7 mouse cellular contexts compared by ENCODE assay signal in the genomic region with DNA sequence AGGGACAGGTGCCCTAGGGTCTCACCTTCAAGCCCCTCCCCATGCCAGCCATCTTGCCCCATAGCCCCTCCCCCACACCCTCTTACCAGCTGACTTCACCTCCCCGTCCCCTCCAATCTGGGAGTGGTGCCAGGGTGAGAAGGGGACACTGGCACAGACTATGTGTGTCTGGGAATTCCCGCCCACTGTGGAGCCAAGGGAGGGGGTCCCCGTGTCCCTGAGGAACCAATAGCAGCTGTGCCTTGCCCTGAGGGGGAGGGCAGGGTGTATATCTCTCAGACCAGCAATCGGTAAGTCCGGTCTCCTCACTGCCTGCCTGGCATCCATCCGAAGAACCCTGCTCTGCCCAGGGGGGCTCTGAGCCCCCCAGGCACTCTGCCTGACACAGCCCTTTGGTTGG. TPM values are rescaled to one million over a fixed set of nuclear protein-coding genes. Genes with fewer than 3 reads are reported as not detected.
DNase-seq lines count a peak whose midpoint lies in the region; ATAC-seq and TF ChIP-seq lines count a peak whose summit lies in the region.

No protein-coding gene starts in this region.

- H3K4me2 ChIP-seq in liver, postnatal 0 days (ENCODE audit: low read depth, low read length) = no peak overlapping the region
- no peak overlapping the region for H3K4me2 ChIP-seq in liver, embryonic 11.5 days
- 0 out of 2 replicates have a peak overlapping the region, but pooled peaks have one; percentile 6 for H3K4me2 ChIP-seq in heart, embryonic 15.5 days

- 87% methylated on average over 6 of the region's 6 CpGs for WGBS in liver, postnatal 0 days (ENCODE audit: insufficient replicate concordance)
- 84% methylated on average over 6 of the region's 6 CpGs for WGBS in liver, embryonic 11.5 days
- 60% methylated on average over 6 of the region's 6 CpGs for WGBS in heart, embryonic 15.5 days

- intact Hi-C loops in left cerebral cortex, postnatal 10 days (cut with DNase I) = loop anchor here (2.0 kb wide), 1 partner anchor 101 kb away; no protein-coding TSS in a partner anchor

- peak; percentile 23 for DNase-seq in liver, postnatal 0 days
- no peak for DNase-seq in liver, embryonic 11.5 days (ENCODE audit: low spot score)
- peak; percentile 39 to 61 for DNase-seq in cerebellum, postnatal 36 days
- DNase-seq in left cerebral cortex, postnatal 10 days (ENCODE audit: extremely low spot score in 1 of 2, low spot score in 2 of 2) = peak; percentile 89 to 91
- DNase-seq in natural killer cell, adult 2 months (ENCODE audit: low spot score in 2 of 2) = no peak
- DNase-seq in urinary bladder, postnatal 10 days (ENCODE audit: low spot score) = no peak

- no peak for TF ChIP-seq EP300 in liver, postnatal 0 days (IDR thresholded peaks at IDR 0.05; ENCODE audit: low read depth)

- H3K4me1 ChIP-seq in liver, postnatal 0 days (ENCODE audit: insufficient read depth) = no peaks in the 10 kb centered on the region
- H3K4me1 ChIP-seq in liver, embryonic 11.5 days (replicated peaks; ENCODE audit: control insufficient read depth, insufficient read depth, low read length) = no peaks in the 10 kb centered on the region; the same call in 1 of the 2 replicates
- H3K4me1 ChIP-seq in heart, embryonic 15.5 days (replicated peaks) = peaks cover 57% of the 10 kb centered on the region

- no peaks in the 10 kb centered on the region for H3K27me3 ChIP-seq in liver, postnatal 0 days (ENCODE audit: insufficient read depth, low read length)
- H3K27me3 ChIP-seq in liver, embryonic 11.5 days (replicated peaks; ENCODE audit: control insufficient read depth, insufficient read depth, low read length) = no peaks in the 10 kb centered on the region
- no peaks in the 10 kb centered on the region for H3K27me3 ChIP-seq in heart, embryonic 15.5 days

- H3K9me3 ChIP-seq in liver, postnatal 0 days (ENCODE audit: low read length) = no peaks in the 10 kb centered on the region
- H3K9me3 ChIP-seq in liver, embryonic 11.5 days (ENCODE audit: control insufficient read depth, low read length) = no peaks in the 10 kb centered on the region
- no peaks in the 10 kb centered on the region for H3K9me3 ChIP-seq in heart, embryonic 15.5 days (replicated peaks)

- no peak for TF ChIP-seq CTCF in liver, postnatal 0 days (IDR thresholded peaks at IDR 0.05; ENCODE audit: low read depth)

- H3K4me3 ChIP-seq in liver, postnatal 0 days (ENCODE audit: low read depth, low read length) = no peak overlapping the region
- no peak overlapping the region for H3K4me3 ChIP-seq in liver, embryonic 11.5 days (ENCODE audit: low read depth, low read length)
- no peak overlapping the region for H3K4me3 ChIP-seq in heart, embryonic 15.5 days

- peaks cover 58% of the 10 kb centered on the region for H3K36me3 ChIP-seq in liver, postnatal 0 days (replicated peaks; ENCODE audit: insufficient read depth, low read length)
- peaks cover 23% of the 10 kb centered on the region for H3K36me3 ChIP-seq in liver, embryonic 11.5 days (ENCODE audit: control insufficient read depth, insufficient read depth, low read length)
- peaks cover 18% of the 10 kb centered on the region for H3K36me3 ChIP-seq in heart, embryonic 15.5 days

- H3K27ac ChIP-seq in liver, postnatal 0 days (ENCODE audit: low read depth) = no peak overlapping the region
- no peak overlapping the region for H3K27ac ChIP-seq in liver, embryonic 11.5 days (ENCODE audit: low read depth, low read length)
- H3K27ac ChIP-seq in heart, embryonic 15.5 days = peak overlapping the region; percentile 74

- no peak for ATAC-seq in liver, postnatal 0 days
- ATAC-seq in liver, embryonic 11.5 days (replicated peaks; ENCODE audit: low FRiP score) = no peak
- ATAC-seq in heart, embryonic 15.5 days (replicated peaks; ENCODE audit: insufficient number of reproducible peaks, insufficient read depth, low FRiP score, low read depth) = peak; percentile 65

- H3K9ac ChIP-seq in liver, postnatal 0 days (replicated peaks) = no peak overlapping the region
- H3K9ac ChIP-seq in liver, embryonic 11.5 days (ENCODE audit: low read depth, low read length) = no peak overlapping the region
- peak overlapping the region; percentile 28; the same call in 1 of the 2 replicates for H3K9ac ChIP-seq in heart, embryonic 15.5 days

RNA-seq across cellular contexts. Expression of a gene that starts 12.4 kb away (rescaled TPM):
- polyA plus RNA-seq in liver, postnatal 0 days (2015; fragmentation: Nextera tagmentation; extraction: Ambion mirVana) = 65.3 and 65.9 TPM in 2 replicates
- polyA plus RNA-seq in liver, embryonic 11.5 days (2014; fragmentation: Nextera tagmentation; extraction: Ambion mirVana) = 129 and 134 TPM in 2 replicates
- polyA plus RNA-seq in heart, embryonic 15.5 days (2015; fragmentation: Nextera tagmentation; extraction: Ambion mirVana) = 130 and 164 TPM in 2 replicates
- 100 to 1,000 TPM; 112 to 120 TPM for total RNA-seq in left cerebral cortex, postnatal 10 days (2021)

RNA-seq across cellular contexts. Expression of a gene that starts 16.5 kb away (rescaled TPM):
- 0.11 and 0.18 TPM in 2 replicates for polyA plus RNA-seq in liver, postnatal 0 days (2015; fragmentation: Nextera tagmentation; extraction: Ambion mirVana)
- 0.39 and 0.43 TPM in 2 replicates for polyA plus RNA-seq in liver, embryonic 11.5 days (2014; fragmentation: Nextera tagmentation; extraction: Ambion mirVana)
- polyA plus RNA-seq in heart, embryonic 15.5 days (2015; fragmentation: Nextera tagmentation; extraction: Ambion mirVana) = 1.2 and 1.6 TPM in 2 replicates
- total RNA-seq in left cerebral cortex, postnatal 10 days (2021) = 100 to 1,000 TPM; 116 to 119 TPM

RNA-seq across cellular contexts. Expression of a gene that starts 20.8 kb away (rescaled TPM):
- 13.4 and 18.1 TPM in 2 replicates for polyA plus RNA-seq in liver, postnatal 0 days (2015; fragmentation: Nextera tagmentation; extraction: Ambion mirVana)
- polyA plus RNA-seq in liver, embryonic 11.5 days (2014; fragmentation: Nextera tagmentation; extraction: Ambion mirVana) = 49.4 and 55.0 TPM in 2 replicates
- polyA plus RNA-seq in heart, embryonic 15.5 days (2015; fragmentation: Nextera tagmentation; extraction: Ambion mirVana) = 21.1 and 25.5 TPM in 2 replicates
- total RNA-seq in left cerebral cortex, postnatal 10 days (2021) = 10 to 100 TPM; 28.0 to 28.7 TPM

RNA-seq across cellular contexts. Expression of a gene that starts 29.6 kb away (rescaled TPM):
- polyA plus RNA-seq in liver, postnatal 0 days (2015; fragmentation: Nextera tagmentation; extraction: Ambion mirVana) = 4.7 and 5.0 TPM in 2 replicates
- 9.3 and 11.1 TPM in 2 replicates for polyA plus RNA-seq in liver, embryonic 11.5 days (2014; fragmentation: Nextera tagmentation; extraction: Ambion mirVana)
- 5.3 and 7.6 TPM in 2 replicates for polyA plus RNA-seq in heart, embryonic 15.5 days (2015; fragmentation: Nextera tagmentation; extraction: Ambion mirVana)
- 10 to 100 TPM; 30.1 to 35.3 TPM for total RNA-seq in left cerebral cortex, postnatal 10 days (2021)

RNA-seq across cellular contexts. Expression of a gene that starts 29.7 kb away (rescaled TPM):
- 1.5 and 1.9 TPM in 2 replicates for polyA plus RNA-seq in liver, postnatal 0 days (2015; fragmentation: Nextera tagmentation; extraction: Ambion mirVana)
- 10.2 and 13.1 TPM in 2 replicates for polyA plus RNA-seq in liver, embryonic 11.5 days (2014; fragmentation: Nextera tagmentation; extraction: Ambion mirVana)
- polyA plus RNA-seq in heart, embryonic 15.5 days (2015; fragmentation: Nextera tagmentation; extraction: Ambion mirVana) = 7.8 and 11.4 TPM in 2 replicates
- 1 to 10 TPM; 5.7 to 6.0 TPM for total RNA-seq in left cerebral cortex, postnatal 10 days (2021)

Comparison
In these comparisons a context has a peak if more than half of its experiments do, and no peak if none do; other contexts are left out.
1. DNase-seq: peak in liver, postnatal 0 days (single experiment), cerebellum, postnatal 36 days (2 of 2) and left cerebral cortex, postnatal 10 days (2 of 2); none in liver, embryonic 11.5 days (single experiment), natural killer cell, adult 2 months (0 of 2) and urinary bladder, postnatal 10 days (single experiment).